Mouse (Mus musculus) heart, postnatal 25 days (tissue): ENCODE data around the gene Lingo3. TPM values are rescaled to one million over a fixed set of nuclear protein-coding genes. Genes with fewer than 3 reads are reported as not detected.
"Not testable (repeated sequence)": the region's sequence is repeated elsewhere in the genome, so short reads cannot be mapped to it uniquely, and the experiment has no call there.

Experiments used
- DNase-seq: peaks from one replicate; pipeline ENCODE4 v3.0.0; 2022; ENCODE audit warnings: low spot score
- intact Hi-C: fragments of 180-260 bp; cut with DNase I; formaldehyde crosslinking; loops from one replicate; pipeline ENCODE4 v1.15.1; 2025
- total RNA-seq, 2 experiments: library from RNA; stranded (reverse); gene quantifications; 2 replicates each; pipeline ENCODE4 v1.2.3; 2021

Gene Lingo3
- total RNA-seq, 2 experiments from 2014 or later, result 6.3 to 10.6 TPM

DNA sequence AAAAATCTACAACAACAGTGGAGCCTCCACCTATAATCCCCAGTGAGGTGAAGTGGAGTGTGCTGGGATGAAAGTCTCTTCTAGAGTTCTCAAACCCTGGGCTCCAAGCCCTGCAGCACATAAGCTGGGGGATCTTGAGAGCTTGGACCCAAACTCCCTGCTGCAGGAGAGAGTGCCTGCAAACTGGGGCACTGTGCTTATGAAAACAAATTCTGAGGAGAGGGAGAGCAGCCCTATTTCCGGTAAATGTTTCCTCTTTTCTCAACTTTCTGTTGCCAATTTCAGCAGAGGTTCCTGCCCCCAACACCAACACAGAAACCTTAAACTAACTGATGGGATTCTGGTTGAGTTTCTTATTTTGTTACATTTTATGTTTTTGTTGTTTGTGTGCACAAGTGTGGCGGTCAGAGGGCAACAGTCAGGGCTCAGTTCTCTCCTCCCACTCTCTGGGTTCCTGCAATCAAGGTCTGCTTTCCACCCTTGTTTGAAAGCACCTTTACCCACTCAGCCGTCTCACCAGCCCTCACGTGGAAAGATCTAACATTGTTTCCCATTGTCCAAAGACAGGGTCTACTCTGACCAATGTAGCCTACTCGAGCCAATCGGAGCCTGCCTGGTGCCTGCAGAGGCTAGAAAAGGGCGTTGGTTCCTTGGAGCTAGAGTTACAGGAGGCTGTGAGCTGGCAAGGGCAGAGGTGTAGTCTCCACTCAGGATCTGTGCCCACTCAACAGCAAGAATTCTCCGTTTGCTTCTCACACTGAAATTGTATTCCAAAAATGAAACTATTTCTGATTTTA lies 19.8 kb downstream of the Lingo3 start:
- no peak for DNase-seq
- intact Hi-C loops, result no loop called here

DNA sequence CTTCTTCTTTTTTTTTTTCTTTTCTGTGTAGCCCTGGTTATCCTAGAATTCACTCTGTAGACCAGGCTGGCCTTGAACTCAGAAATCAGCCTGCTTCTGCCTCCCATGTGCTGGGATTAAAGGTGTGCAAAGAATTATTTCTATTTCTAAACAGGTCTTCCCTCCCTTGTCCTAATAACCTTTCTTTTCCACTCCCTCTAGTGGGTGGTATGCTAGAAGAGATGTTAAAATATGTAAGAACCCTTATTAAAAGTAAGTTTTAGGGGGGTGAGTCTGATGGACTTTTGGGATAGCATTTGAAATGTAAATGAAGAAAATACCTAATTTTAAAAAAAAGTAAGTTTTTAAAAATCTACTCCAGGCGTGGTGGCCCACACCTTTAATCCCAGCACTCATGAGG lies 20.5 kb downstream of the Lingo3 start:
- no peak for DNase-seq
- intact Hi-C loops, result no loop called here

DNA sequence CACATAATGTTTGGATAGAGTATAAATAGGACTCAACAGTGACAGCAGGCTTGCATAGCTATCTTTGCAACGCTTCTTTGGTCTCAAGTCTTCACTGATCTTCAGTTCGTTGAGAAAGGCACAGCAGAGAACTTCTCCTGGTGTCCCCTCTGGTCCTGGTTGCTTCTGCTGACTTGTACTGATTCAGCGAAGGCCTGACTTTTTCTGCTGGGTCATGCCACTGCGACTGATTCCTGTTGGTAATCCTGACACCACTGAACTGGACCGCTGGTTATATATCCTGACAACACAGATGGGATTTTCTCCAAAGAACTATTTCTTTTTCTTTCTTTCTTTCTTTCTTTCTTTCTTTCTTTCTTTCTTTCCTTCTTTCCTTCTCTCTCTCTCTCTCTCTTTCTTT lies 21.3 kb downstream of the Lingo3 start:
- no peak for DNase-seq
- intact Hi-C loops, result loop anchor here (1.0 kb wide), 1 partner anchor 58 kb away; no protein-coding TSS in a partner anchor

DNA sequence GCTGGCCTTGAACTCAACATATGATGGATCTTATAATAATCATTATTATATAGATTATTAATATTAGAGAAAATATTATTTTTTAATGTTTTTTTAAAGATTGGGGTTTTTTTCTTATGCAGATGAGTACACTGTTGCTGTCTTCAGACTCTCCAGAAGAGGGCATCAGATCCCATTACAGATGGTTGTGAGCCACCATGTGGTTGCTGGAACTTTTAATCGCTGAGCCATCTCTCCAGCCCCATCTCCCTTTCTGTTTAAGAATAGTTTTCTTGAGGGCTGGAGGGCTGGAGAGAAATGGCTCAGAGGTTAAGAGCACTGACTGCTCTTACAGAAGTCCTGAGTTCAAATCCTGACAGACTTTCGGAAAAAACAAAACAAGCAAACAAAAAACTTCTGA lies 21.8 kb downstream of the Lingo3 start:
- no peak for DNase-seq
- intact Hi-C loops, result loop anchor here (1.0 kb wide), 1 partner anchor 58 kb away; no protein-coding TSS in a partner anchor

DNA sequence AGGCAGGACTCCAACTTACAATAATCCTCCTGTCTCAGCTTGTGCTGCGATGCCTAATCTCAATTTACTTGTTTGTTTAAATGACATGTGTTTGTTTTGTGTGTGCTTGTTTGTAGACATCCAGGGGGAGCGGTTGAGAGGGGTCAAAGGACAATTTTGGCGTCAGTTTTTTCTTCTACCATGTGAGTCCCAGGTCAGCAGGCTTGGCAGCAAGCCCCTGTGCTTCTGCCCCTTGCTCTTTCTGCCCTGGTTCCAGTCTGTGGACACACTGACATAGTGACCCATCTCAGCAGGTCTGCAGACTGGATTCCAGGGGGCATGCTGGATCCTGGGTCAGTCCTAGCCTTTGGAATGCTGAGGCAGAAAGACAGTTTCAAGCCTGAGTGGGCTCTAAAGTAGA lies 24.4 kb downstream of the Lingo3 start:
- DNase-seq, result no peak
- intact Hi-C loops, result loop anchor here (5.0 kb wide), 1 partner anchor 178 kb away; no protein-coding TSS in a partner anchor

DNA sequence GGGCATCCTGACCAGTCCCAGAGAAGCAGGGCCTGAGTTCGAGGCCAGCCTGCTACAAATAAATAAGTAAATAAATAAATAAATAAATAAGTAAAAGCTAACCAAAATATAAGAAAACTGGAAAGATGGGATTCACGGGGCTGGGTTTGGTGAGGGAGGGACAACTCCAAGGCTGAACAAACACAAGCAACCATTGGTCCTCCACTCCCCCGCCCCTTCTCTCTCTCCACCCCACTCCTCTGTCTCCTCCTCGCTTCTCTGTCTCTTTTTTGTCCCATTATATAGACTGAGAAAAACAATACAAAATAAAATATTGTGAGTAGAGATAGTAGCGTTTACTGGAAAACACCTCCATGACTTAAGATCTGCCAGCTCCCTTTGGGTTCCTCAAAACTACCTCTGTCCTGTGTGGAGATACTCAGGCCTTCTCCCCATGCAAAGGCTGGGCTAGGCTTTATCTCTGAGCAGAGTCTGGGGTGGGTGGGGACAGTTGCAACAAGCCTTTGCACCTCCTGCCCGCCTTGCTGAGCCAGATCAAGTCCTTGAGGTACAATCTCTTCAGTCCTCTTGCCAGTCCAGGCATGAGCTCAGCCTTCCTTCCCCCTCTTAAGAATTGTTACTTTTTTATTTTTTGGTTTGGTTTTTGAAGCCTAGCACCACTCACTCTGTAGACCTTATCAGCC lies 25.1 kb downstream of the Lingo3 start:
- intact Hi-C loops, result loop anchor here (5.0 kb wide), 1 partner anchor 179 kb away; no protein-coding TSS in a partner anchor

GRCm38 (mm10) chr10:80817955-80818354 lies 25.9 kb downstream of the Lingo3 start:
- intact Hi-C loops, result loop anchor here (5.0 kb wide), 1 partner anchor 179 kb away; no protein-coding TSS in a partner anchor

More for the DNA sequence above, 25.1 kb downstream of the Lingo3 start:
- DNase-seq, result no peak

GRCm38 (mm10) chr10:80817164-80817563 lies 26.7 kb downstream of the Lingo3 start:
- DNase-seq, result no peak
- intact Hi-C loops, result loop anchor here (5.0 kb wide), 1 partner anchor 180 kb away; no protein-coding TSS in a partner anchor

More at GRCm38 (mm10) chr10:80817955-80818354, 25.9 kb downstream of the Lingo3 start:
- DNase-seq, result not testable (repeated sequence)

DNA sequence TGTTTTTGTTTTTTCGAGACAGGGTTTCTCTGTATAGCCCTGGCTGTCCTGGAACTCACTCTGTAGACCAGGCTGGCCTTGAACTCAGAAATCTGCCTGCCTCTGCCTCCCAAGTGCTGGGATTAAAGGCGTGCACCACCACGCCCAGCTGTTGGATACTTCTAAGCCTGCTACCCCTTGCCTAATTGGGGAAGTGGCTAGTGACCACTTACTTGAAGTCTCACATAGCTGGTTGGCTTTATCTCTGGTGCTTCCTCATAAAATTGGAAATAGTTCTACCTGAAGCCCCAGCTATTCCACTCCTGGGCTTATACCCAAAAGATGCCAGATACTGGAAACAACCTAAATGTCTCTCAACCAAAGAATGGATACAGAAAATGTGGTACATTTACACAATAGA lies 27.5 kb downstream of the Lingo3 start:
- intact Hi-C loops, result loop anchor here (5.0 kb wide), 1 partner anchor 181 kb away; no protein-coding TSS in a partner anchor
- DNase-seq, result not testable (repeated sequence)

DNA sequence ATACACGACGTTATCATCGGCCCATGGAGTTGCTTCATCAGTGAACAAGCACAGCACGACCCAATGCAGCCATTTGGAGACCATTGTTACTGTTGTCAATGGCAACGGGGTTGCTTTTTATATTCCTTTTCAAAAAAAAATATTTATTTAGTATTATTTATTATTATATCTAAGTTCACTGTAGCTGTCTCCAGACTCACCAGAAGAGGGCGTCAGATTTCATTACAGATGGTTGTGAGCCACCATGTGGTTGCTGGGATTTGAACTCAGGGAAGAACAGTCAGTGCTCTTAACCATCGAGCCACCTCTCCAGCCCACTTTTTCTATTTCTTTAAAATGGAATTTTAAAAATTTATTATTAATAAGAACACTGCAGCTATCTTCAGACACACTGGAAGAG lies 29.0 kb downstream of the Lingo3 start:
- DNase-seq, result no peak
- intact Hi-C loops, result loop anchor here (5.0 kb wide), 1 partner anchor 183 kb away; no protein-coding TSS in a partner anchor

DNA sequence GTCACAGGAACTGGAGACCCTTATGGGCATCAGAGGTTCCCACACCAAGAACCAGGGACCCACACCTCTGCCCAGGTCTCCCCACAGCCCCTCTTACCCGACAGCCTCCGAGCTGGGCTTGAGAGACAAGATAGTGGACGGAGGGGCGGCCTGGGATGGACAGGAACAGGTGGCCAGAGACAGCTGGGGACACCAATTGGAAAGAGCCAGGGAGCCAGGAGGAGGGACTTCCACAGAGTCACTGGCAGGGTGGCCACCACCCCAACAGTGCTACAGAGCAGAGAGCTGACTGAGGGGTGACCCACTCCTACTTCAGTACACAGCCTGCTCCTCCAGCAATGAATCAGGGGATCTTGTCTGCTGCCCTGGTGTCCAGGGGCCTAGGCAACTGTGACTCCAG lies 30.5 kb downstream of the Lingo3 start, which contains the start of gene Jsrp1:
Gene Jsrp1, minus strand, starts transcription at position 133 of the 400 bp plus-strand sequence.
- no peak for DNase-seq
- intact Hi-C loops, result no loop called here

DNA sequence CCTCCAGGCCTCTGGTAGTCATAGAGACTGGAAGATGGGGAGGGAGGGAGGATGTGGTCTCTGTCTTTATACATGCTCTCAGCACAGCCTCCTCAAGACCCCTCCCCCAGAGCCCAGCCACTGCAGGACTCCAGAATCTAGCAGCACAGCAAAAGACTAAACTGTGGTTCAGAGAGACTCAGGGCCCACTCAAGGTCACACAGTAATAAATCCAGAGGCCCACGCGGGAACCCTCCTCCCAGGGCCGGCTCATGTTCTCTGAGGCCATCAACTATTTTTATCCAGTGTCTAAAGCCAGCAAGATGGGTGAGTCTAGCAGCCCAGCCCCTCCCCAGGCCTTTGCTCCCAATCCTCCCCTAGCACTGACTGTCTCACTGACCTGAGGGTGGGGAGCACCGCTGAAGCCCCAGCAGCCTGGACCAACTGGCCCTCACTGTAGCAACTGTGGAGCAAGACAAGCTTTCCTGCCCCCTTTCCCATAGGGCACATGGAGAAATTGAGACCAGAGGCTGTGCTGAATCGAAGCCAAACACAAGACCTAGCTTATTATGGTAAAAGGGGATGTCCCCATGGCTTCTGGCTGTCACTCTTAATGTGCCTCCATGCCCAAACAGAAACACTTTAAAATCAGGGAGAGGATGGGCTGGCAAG lies 31.3 kb downstream of the Lingo3 start:
- DNase-seq, result no peak
- intact Hi-C loops, result no loop called here

DNA sequence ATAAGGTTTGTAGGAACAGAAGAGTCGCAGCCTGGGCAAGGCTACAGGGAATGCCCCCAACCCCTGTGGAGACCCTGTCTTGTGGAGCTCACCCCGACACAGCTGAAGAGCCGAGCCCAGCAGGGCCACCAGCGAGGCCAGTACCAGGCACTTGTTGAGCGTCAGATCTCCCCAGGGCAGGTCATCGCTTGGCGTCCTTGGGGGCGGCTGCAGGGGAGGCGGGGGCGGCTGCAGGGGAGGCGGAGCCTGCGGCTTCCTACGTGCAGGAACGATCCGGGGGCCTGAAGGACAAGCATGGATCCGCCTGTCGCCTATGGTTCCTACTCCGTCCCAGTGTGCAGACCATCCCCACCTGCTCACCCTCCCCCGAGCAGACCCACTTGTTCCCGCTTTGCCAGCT lies 33.8 kb downstream of the Lingo3 start:
- DNase-seq, result no peak
- intact Hi-C loops, result no loop called here

GRCm38 (mm10) chr10:80808985-80809632 lies 34.7 kb downstream of the Lingo3 start:
- intact Hi-C loops, result loop anchor here (5.0 kb wide), 1 partner anchor 62 kb away; no protein-coding TSS in a partner anchor
- no peak for DNase-seq

DNA sequence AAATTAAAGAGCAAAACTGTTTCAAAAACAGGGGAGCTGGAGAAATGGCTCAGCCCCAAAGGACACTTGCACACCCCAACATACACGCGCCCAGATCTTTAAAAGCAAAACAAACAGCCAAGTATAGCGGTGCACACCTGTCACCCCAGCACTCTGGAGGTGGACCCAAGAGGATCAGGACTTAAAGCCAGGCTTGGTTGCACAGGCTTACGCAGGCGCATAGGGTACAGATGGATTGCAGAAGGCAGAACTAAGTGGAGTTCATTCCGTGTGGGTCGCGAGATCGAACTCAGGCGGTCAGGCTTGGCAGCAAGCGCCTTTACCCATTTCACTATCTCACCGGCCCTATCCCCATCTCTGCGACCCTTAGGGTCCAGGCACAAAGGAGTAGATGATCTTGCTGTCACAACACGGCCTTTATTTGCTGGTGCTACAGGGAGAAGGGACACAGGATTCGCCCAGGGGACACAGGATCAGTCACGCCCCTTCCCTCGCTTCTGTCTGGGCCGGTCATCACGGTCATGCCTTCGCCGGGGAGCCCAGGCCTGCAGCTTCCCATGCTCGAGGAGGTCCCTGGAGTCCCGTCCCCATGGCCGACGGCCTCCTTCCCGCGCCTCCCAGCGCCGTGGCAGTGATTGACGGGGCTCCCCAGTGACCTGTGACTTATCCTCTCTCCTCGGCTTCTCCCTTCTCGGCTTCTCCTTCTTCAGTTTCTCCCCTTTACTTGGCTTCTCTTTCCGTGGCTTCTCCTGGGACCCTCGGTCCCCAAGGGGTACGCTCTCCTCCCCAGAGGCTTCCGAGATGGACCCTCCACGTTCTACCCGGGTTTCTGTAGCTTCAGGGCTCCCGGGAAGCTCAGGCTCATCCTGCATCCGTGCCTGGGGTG lies 35.5 kb downstream of the Lingo3 start:
- intact Hi-C loops, result loop anchor here (5.0 kb wide), 1 partner anchor 61 kb away; no protein-coding TSS in a partner anchor
- no peak for DNase-seq

DNA sequence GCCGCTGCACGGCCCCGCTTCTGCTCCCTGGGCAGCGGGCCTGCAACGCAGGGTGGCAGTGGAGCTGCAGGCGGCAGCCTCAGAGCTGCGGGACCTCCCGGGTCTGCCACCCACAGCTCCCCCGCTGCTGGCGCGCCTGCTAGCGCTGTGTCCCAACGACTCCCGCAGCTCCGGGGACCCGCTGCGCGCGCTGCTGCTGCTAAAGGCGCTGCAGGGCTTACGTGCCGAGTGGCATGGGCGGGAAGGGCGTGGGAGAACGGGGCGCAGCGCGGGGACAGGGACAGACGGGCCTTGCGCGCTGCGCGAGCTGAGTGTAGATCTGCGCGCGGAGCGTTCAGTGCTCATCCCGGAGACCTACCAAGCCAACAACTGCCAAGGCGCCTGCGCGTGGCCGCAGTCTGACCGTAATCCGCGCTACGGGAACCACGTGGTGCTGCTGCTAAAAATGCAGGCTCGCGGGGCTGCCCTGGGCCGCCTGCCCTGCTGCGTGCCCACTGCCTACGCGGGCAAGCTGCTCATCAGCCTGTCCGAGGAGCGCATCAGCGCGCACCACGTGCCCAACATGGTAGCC lies 36.7 kb downstream of the Lingo3 start:
- intact Hi-C loops, result loop anchor here (5.0 kb wide), 1 partner anchor 60 kb away; no protein-coding TSS in a partner anchor
- peak; percentile 54 for DNase-seq

- intact Hi-C loops, result loop anchor here (5.0 kb wide), 1 partner anchor 59 kb away; no protein-coding TSS in a partner anchor
These were observed 37.3 kb downstream of the Lingo3 start for GRCm38 (mm10) chr10:80806341-80807056.

More at GRCm38 (mm10) chr10:80806341-80807056, 37.3 kb downstream of the Lingo3 start:
- DNase-seq, result no peak
